Mouse (Mus musculus) lung, adult 2 months (tissue): ENCODE results near the gene Nelfb.

Source experiments
- CTCF ChIP-seq: fragments of 200-500 bp; IDR thresholded peaks from 2 replicates; pipeline ENCODE4 v1.5.1; 2011; ENCODE audit warnings: mild to moderate bottlenecking, low read length, control low read depth; ENCODE audit not compliant: insufficient read depth
- POLR2A ChIP-seq: fragments of 200-500 bp; IDR thresholded peaks from 2 replicates; pipeline ENCODE4 v1.6.1; 2011; ENCODE audit warnings: low read depth, mild to moderate bottlenecking, control low read depth, low read length, borderline replicate concordance; ENCODE audit errors: extremely low read depth

DNA sequence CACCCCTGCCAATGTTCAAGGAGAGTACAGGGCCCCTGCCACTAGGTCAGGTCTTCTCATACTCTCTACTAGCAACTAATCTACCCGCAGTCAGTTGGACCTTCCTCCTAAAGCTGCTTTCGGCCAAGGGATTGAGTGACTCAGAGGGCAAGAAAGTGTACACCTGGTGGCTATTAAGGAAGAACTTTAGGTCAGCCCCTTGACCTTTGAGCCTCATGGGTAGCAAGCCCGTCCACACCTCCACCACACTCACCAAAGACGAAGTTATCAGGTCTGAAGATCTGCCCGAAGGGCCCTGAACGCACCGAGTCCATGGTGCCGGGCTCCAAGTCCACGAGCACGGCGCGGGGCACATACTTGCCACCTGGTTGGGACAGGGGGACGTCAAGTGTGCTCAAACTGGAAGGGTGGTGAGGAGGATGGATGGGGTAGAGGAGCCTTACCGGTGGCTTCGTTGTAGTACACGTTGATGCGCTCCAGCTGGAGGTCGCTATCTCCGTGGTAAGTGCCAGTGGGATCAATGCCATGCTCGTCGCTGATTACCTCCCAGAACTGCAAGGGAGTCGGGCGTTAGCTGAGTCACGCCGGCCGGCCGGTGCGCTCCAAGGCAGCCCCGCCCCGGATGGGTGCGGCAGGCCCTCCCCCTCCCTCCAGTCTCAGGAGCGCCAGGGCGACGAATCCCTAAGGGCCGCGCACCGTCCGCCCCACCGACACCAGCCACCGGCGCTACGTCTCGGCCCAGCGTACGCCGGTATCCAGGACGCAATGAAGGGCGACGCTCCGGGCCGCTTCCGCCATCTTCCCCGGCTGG lies 12.6 kb upstream of the Nelfb start:
- TF ChIP-seq POLR2A = peak; percentile 25; the same call in 1 of the 2 replicates
- TF ChIP-seq CTCF = no peak
